Mouse (Mus musculus): ENCODE measurements around the gene Gm28035. TPM values are rescaled to one million over a fixed set of nuclear protein-coding genes. Genes with fewer than 3 reads are reported as not detected.

Gene Gm28035
- total and polyA plus RNA-seq, 2 experiments from 2014 or later, result 0.12 to 13.9 TPM

DNA sequence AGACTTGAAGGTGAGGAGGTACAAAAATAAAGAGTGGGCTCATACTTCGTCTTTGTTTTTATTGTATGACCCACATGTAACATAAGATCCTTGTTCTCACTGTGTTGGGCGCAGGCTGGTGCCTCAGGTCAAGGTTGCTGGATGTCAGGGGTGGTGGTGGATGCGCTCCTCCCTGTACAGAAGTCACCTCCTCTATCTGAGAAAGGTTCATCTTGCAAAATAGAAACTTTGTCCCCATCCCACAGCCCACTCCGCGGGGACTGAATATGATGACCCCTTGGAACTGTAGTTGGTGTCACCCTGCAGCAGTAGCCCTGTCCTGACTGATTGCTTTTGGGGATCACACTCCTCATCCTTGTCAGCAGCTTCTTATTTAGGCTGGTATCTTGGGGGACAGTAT, 6.7 kb downstream of the Gm28035 start:
- H3K4me2 ChIP-seq (ENCODE audit: low read depth, low read length), result no peak overlapping the region
- no peaks in the 10 kb centered on the region for H3K27me3 ChIP-seq (ENCODE audit: control insufficient read depth, insufficient read depth, low read length)
- no peak overlapping the region for H3K9ac ChIP-seq (replicated peaks; ENCODE audit: low read depth, low read length)
- H3K4me3 ChIP-seq (ENCODE audit: low read depth, low read length), result no peak overlapping the region
- no peak for ATAC-seq (ENCODE audit: insufficient read depth, low read depth)
- DNase-seq (ENCODE audit: low spot score), result no peak
- WGBS, result 86% methylated on average over 5 of the region's 5 CpGs
- H3K4me1 ChIP-seq (ENCODE audit: control insufficient read depth, insufficient read depth), result peaks cover 23% of the 10 kb centered on the region
- H3K36me3 ChIP-seq (replicated peaks; ENCODE audit: control insufficient read depth, insufficient read depth, low read length), result peaks cover 51% of the 10 kb centered on the region
- H3K27ac ChIP-seq (ENCODE audit: low read depth), result no peak overlapping the region
- TF ChIP-seq EP300 (IDR thresholded peaks at IDR 0.05; ENCODE audit: low read depth) (no peak), CTCF (IDR thresholded peaks at IDR 0.05; ENCODE audit: low read depth) (no peak)
- no peaks in the 10 kb centered on the region for H3K9me3 ChIP-seq (replicated peaks; ENCODE audit: control insufficient read depth, low read length)

DNA sequence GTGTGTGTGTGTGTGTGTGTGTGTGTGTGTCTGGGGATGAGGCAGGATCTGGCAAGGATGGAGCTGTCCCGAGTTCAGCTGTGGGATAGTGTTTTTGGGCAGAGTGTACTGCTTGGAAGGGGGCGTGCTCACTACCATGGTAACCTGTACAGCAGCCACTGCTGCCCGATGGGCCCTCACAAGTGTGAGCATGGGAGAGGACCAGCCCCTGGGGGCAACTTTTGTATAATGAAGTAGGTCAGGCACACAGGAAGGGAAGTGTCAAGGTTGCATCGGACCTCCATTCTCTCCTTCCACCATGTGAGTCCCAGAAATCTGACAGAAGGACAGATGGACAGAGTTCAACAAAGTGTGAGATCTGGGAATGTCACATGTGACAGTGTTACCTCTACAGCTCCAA, 7.3 kb downstream of the Gm28035 start:
- peaks cover 58% of the 10 kb centered on the region for H3K36me3 ChIP-seq (replicated peaks; ENCODE audit: control insufficient read depth, insufficient read depth, low read length)
- no peaks in the 10 kb centered on the region for H3K27me3 ChIP-seq (ENCODE audit: control insufficient read depth, insufficient read depth, low read length)
- DNase-seq (ENCODE audit: low spot score) (no peak), ATAC-seq (ENCODE audit: insufficient read depth, low read depth) (no peak)
- H3K27ac ChIP-seq (ENCODE audit: low read depth), result no peak overlapping the region
- peaks cover 19% of the 10 kb centered on the region for H3K4me1 ChIP-seq (ENCODE audit: control insufficient read depth, insufficient read depth)
- no peak overlapping the region for H3K4me3 ChIP-seq (ENCODE audit: low read depth, low read length)
- no peak for TF ChIP-seq CTCF (IDR thresholded peaks at IDR 0.05; ENCODE audit: low read depth)
- TF ChIP-seq EP300 (IDR thresholded peaks at IDR 0.05; ENCODE audit: low read depth), result no peak
- 65% methylated on average over 4 of the region's 4 CpGs for WGBS
- no peak overlapping the region for H3K4me2 ChIP-seq (ENCODE audit: low read depth, low read length)
- no peaks in the 10 kb centered on the region for H3K9me3 ChIP-seq (replicated peaks; ENCODE audit: control insufficient read depth, low read length)
- no peak overlapping the region for H3K9ac ChIP-seq (replicated peaks; ENCODE audit: low read depth, low read length)

DNA sequence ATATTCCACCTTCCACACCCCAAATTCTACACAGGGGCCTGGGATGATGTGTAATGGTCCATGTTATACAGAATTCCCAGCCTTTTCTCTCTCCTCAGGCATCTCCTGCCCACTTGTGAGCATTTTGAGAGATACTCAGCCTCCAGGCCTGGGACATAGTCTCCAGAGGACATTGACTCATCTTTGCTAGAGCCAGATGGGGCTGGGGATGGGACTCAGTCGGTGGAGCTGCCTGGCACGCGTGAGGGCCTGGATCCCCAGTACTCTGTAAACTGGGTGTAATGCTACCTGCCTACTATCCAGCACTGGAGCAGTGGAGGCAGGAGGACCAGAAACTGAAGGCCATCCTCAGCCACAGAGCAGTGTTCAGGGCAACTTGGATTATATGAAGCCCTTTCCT, 8.8 kb downstream of the Gm28035 start:
- no peak overlapping the region for H3K9ac ChIP-seq (replicated peaks; ENCODE audit: low read depth, low read length)
- H3K4me2 ChIP-seq (ENCODE audit: low read depth, low read length), result no peak overlapping the region
- 85% methylated on average over 3 of the region's 3 CpGs for WGBS
- no peak for TF ChIP-seq CTCF (IDR thresholded peaks at IDR 0.05; ENCODE audit: low read depth)
- no peak for TF ChIP-seq EP300 (IDR thresholded peaks at IDR 0.05; ENCODE audit: low read depth)
- peaks cover 56% of the 10 kb centered on the region for H3K36me3 ChIP-seq (replicated peaks; ENCODE audit: control insufficient read depth, insufficient read depth, low read length)
- H3K4me3 ChIP-seq (ENCODE audit: low read depth, low read length), result no peak overlapping the region
- H3K27me3 ChIP-seq (ENCODE audit: control insufficient read depth, insufficient read depth, low read length), result no peaks in the 10 kb centered on the region
- no peak overlapping the region for H3K27ac ChIP-seq (ENCODE audit: low read depth)
- H3K4me1 ChIP-seq (ENCODE audit: control insufficient read depth, insufficient read depth), result peaks cover 12% of the 10 kb centered on the region; the same call in 1 of the 2 replicates
- ATAC-seq (ENCODE audit: insufficient read depth, low read depth) (no peak), DNase-seq (ENCODE audit: low spot score) (no peak)
- H3K9me3 ChIP-seq (replicated peaks; ENCODE audit: control insufficient read depth, low read length), result no peaks in the 10 kb centered on the region

DNA sequence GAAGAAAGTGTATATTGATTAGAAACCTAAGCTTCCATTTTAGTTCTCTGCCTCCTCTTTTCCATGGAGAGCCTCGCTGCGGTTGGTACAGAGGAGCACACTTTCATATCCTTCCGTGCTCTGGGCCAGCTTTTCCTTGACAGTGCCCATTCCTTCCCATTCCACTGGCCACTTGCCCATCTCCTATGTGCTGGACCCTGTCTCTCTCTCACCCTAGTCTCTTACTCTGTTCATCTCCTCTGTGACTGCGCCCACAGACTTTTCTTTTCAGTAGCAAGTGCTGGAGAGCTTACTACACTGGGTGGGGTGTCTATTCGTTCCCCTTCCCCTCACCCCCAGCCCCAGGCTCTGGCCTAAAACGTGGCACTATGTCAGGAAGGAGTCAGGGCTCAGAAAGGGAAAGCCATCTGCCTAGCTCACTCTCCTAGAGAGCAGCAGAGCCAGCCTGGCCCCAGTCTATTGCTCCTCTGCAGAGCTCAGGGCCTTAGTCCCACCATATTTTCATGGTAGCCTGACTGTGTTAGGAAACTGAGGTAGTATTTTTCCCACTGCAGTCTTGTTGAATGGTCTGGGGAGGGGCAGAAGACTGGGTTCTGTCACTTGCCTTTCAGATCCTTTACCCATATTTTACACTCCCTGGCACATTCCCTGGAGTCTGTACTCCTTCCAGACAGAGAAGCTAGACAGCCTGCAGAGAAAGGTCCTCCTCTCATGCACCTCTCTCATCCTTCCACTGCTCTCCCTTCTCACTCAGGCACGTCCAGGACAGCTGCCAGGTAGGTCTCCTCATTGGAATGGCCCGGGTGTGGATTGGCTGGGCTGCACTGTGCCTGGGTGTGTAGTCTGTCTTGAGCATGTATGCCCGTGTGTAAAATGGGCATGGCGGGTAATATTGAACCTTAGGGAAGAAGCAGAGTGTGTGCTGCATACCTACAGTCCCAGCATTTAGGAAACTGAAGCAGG, 10.1 kb downstream of the Gm28035 start:
- peaks cover 12% of the 10 kb centered on the region; the same call in 1 of the 2 replicates for H3K4me1 ChIP-seq (ENCODE audit: control insufficient read depth, insufficient read depth)
- DNase-seq (ENCODE audit: low spot score), result no peak
- no peak overlapping the region for H3K4me2 ChIP-seq (ENCODE audit: low read depth, low read length)
- H3K4me3 ChIP-seq (ENCODE audit: low read depth, low read length), result no peak overlapping the region
- peaks cover 63% of the 10 kb centered on the region for H3K36me3 ChIP-seq (replicated peaks; ENCODE audit: control insufficient read depth, insufficient read depth, low read length)
- WGBS, result 84% methylated on average over 10 of the region's 10 CpGs
- no peaks in the 10 kb centered on the region for H3K9me3 ChIP-seq (replicated peaks; ENCODE audit: control insufficient read depth, low read length)
- no peak for ATAC-seq (ENCODE audit: insufficient read depth, low read depth)
- H3K9ac ChIP-seq (replicated peaks; ENCODE audit: low read depth, low read length), result no peak overlapping the region
- H3K27ac ChIP-seq (ENCODE audit: low read depth), result 0 out of 2 replicates have a peak overlapping the region, but pooled peaks have one; percentile 15
- TF ChIP-seq CTCF (IDR thresholded peaks at IDR 0.05; ENCODE audit: low read depth), result no peak
- no peak for TF ChIP-seq EP300 (IDR thresholded peaks at IDR 0.05; ENCODE audit: low read depth)
- no peaks in the 10 kb centered on the region for H3K27me3 ChIP-seq (ENCODE audit: control insufficient read depth, insufficient read depth, low read length)

DNA sequence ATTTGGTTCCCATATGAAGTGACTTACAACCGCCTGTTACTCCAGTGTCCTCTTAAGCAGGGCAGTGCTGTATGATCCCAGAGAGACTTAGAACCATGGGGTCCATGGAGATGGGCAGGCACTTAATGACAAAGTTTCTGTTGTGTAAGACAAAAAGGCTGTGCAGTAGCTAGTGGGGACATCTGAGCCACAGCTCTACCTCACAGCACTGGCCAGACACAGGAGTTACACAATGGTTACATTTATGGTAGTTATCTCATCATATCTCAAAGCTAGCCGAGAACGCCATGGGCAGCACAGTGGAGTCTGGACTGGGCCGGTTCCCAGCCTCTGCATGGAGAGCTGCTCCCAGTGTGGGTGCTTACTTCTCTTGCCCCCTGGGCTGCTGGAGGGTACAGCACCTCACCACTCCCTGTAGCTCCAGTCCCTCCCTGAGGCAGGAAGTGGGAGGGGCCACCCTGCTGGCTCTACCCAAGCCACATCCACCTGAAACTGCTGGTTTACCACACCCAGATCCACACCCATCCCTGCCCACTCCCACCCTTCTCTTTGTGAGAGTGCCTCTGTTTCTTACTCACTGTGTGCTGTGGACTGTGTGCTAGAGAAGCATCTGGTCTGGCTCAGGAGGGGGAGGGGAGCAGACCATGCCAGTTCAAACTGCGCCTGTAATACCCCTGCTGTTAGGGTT, 11.2 kb downstream of the Gm28035 start:
- Histone ChIP-seq H3K4me2 (ENCODE audit: low read depth, low read length) (no peak overlapping the region), H3K9ac (replicated peaks; ENCODE audit: low read depth, low read length) (no peak overlapping the region), H3K27me3 (ENCODE audit: control insufficient read depth, insufficient read depth, low read length) (no peaks in the 10 kb centered on the region), H3K27ac (ENCODE audit: low read depth) (peak overlapping the region; percentile 48), H3K4me3 (ENCODE audit: low read depth, low read length) (no peak overlapping the region), H3K9me3 (replicated peaks; ENCODE audit: control insufficient read depth, low read length) (no peaks in the 10 kb centered on the region), H3K4me1 (ENCODE audit: control insufficient read depth, insufficient read depth) (peaks cover 12% of the 10 kb centered on the region; the same call in 1 of the 2 replicates), H3K36me3 (replicated peaks; ENCODE audit: control insufficient read depth, insufficient read depth, low read length) (peaks cover 64% of the 10 kb centered on the region)
- ATAC-seq (ENCODE audit: insufficient read depth, low read depth) (peak; percentile 31), DNase-seq (ENCODE audit: low spot score) (no peak)
- TF ChIP-seq EP300 (IDR thresholded peaks at IDR 0.05; ENCODE audit: low read depth) (no peak), CTCF (IDR thresholded peaks at IDR 0.05; ENCODE audit: low read depth) (no peak)
- WGBS, result 34% methylated on average over 5 of the region's 5 CpGs

All from heart, postnatal 0 days (tissue).